Mouse (Mus musculus): ENCODE results near the gene Cdk9. TPM values are rescaled to one million over a fixed set of nuclear protein-coding genes. Genes with fewer than 3 reads are reported as not detected.
A peak's percentile ranks its signal among the peaks of the same experiment; 100 is the strongest.

Gene Cdk9
- total and polyA plus RNA-seq, 2 experiments from 2014 or later, result 35.5 to 58.4 TPM

DNA sequence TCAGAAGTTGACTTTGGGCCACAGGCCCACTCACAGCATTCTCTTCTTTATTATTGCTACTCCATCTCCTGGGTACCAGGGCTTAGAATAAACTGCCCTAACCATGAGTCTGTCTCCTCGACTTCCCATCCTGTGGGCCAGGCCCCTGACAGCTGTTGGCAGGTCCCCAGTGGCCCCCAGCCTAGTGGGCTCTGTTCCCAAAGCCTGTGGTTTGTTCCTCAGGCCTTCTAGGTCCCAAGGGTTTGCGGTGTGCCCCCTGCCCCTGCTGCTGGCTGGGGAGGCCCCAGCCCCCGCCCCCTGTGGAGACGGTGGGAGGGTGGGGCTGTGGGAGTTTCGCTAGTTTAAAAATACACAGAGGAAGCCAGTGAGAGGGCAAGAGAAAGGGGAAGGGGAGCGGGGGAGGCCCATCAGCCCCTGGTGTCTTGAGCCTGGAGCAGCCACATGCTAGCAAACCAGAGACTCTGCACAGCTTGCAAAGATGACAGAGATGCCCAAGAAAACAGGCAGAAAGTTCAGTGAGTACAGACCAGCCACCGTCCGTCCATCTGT lies 7.9 kb upstream of the Cdk9 start, which contains the start of gene Sh2d3c:
Gene Sh2d3c, plus strand, starts transcription at position 375 of the 549 bp plus-strand sequence.
- ATAC-seq (ENCODE audit: insufficient read depth, low read depth), result no peak
- no peak for DNase-seq (ENCODE audit: low spot score)
- TF ChIP-seq EP300 (IDR thresholded peaks at IDR 0.05; ENCODE audit: low read depth) (no peak), CTCF (IDR thresholded peaks at IDR 0.05; ENCODE audit: low read depth) (no peak)
- Histone ChIP-seq H3K4me2 (ENCODE audit: low read depth, low read length) (peak within 1 kb of the TSS; percentile 46; the same call in 1 of the 2 replicates), H3K4me1 (ENCODE audit: control insufficient read depth, insufficient read depth) (no peaks in the 10 kb centered on the region), H3K27me3 (ENCODE audit: control insufficient read depth, insufficient read depth, low read length) (no peaks in the 10 kb centered on the region), H3K4me3 (ENCODE audit: low read depth, low read length) (peak within 1 kb of the TSS; percentile 19; the same call in 1 of the 2 replicates), H3K27ac (ENCODE audit: low read depth) (peak within 1 kb of the TSS; percentile 56), H3K36me3 (replicated peaks; ENCODE audit: control insufficient read depth, insufficient read depth, low read length) (no peaks in the 10 kb centered on the region), H3K9me3 (replicated peaks; ENCODE audit: control insufficient read depth, low read length) (no peaks in the 10 kb centered on the region), H3K9ac (replicated peaks; ENCODE audit: low read depth, low read length) (no peak within 1 kb of the TSS)
- WGBS, result 24% methylated on average over 8 of the region's 8 CpGs

GRCm38 (mm10) chr2:32720053-32720452 lies 7.2 kb upstream of the Cdk9 start:
- WGBS, result 93% methylated on average over 3 of the region's 3 CpGs
- Histone ChIP-seq H3K9ac (replicated peaks; ENCODE audit: low read depth, low read length) (no peak overlapping the region), H3K36me3 (replicated peaks; ENCODE audit: control insufficient read depth, insufficient read depth, low read length) (no peaks in the 10 kb centered on the region), H3K4me3 (ENCODE audit: low read depth, low read length) (no peak overlapping the region), H3K9me3 (replicated peaks; ENCODE audit: control insufficient read depth, low read length) (no peaks in the 10 kb centered on the region), H3K27me3 (ENCODE audit: control insufficient read depth, insufficient read depth, low read length) (no peaks in the 10 kb centered on the region), H3K4me2 (ENCODE audit: low read depth, low read length) (no peak overlapping the region), H3K4me1 (ENCODE audit: control insufficient read depth, insufficient read depth) (0 out of 2 replicates have a peak, but pooled peaks cover 5% of the 10 kb centered on the region), H3K27ac (ENCODE audit: low read depth) (no peak overlapping the region)
- ATAC-seq (ENCODE audit: insufficient read depth, low read depth) (no peak), DNase-seq (ENCODE audit: low spot score) (no peak)
- TF ChIP-seq EP300 (IDR thresholded peaks at IDR 0.05; ENCODE audit: low read depth), result no peak
- no peak for TF ChIP-seq CTCF (IDR thresholded peaks at IDR 0.05; ENCODE audit: low read depth)

GRCm38 (mm10) chr2:32718761-32719160 lies 5.9 kb upstream of the Cdk9 start:
- no peak overlapping the region for H3K27ac ChIP-seq (ENCODE audit: low read depth)
- WGBS, result 43% methylated on average over 9 of the region's 9 CpGs

GRCm38 (mm10) chr2:32714987-32715425 lies 2.1 kb upstream of the Cdk9 start:
- Histone ChIP-seq H3K4me2 (ENCODE audit: low read depth, low read length) (no peak overlapping the region), H3K4me3 (ENCODE audit: low read depth, low read length) (no peak overlapping the region), H3K36me3 (replicated peaks; ENCODE audit: control insufficient read depth, insufficient read depth, low read length) (peaks cover 10% of the 10 kb centered on the region), H3K4me1 (ENCODE audit: control insufficient read depth, insufficient read depth) (peaks cover 15% of the 10 kb centered on the region), H3K9me3 (replicated peaks; ENCODE audit: control insufficient read depth, low read length) (no peaks in the 10 kb centered on the region), H3K27ac (ENCODE audit: low read depth) (peak overlapping the region; percentile 90), H3K27me3 (ENCODE audit: control insufficient read depth, insufficient read depth, low read length) (no peaks in the 10 kb centered on the region), H3K9ac (replicated peaks; ENCODE audit: low read depth, low read length) (no peak overlapping the region)
- WGBS, result 30% methylated on average over 4 of the region's 4 CpGs
- TF ChIP-seq EP300 (IDR thresholded peaks at IDR 0.05; ENCODE audit: low read depth) (no peak), CTCF (IDR thresholded peaks at IDR 0.05; ENCODE audit: low read depth) (no peak)
- DNase-seq (ENCODE audit: low spot score), result peak; percentile 32
- ATAC-seq (ENCODE audit: insufficient read depth, low read depth), result no peak

More at GRCm38 (mm10) chr2:32718761-32719160, 5.9 kb upstream of the Cdk9 start:
- no peaks in the 10 kb centered on the region for H3K9me3 ChIP-seq (replicated peaks; ENCODE audit: control insufficient read depth, low read length)
- no peak overlapping the region for H3K9ac ChIP-seq (replicated peaks; ENCODE audit: low read depth, low read length)
- H3K36me3 ChIP-seq (replicated peaks; ENCODE audit: control insufficient read depth, insufficient read depth, low read length), result no peaks in the 10 kb centered on the region
- H3K4me1 ChIP-seq (ENCODE audit: control insufficient read depth, insufficient read depth), result 0 out of 2 replicates have a peak, but pooled peaks cover 7% of the 10 kb centered on the region
- ATAC-seq (ENCODE audit: insufficient read depth, low read depth), result no peak
- no peaks in the 10 kb centered on the region for H3K27me3 ChIP-seq (ENCODE audit: control insufficient read depth, insufficient read depth, low read length)
- DNase-seq (ENCODE audit: low spot score), result no peak
- no peak overlapping the region for H3K4me2 ChIP-seq (ENCODE audit: low read depth, low read length)
- H3K4me3 ChIP-seq (ENCODE audit: low read depth, low read length), result no peak overlapping the region
- TF ChIP-seq EP300 (IDR thresholded peaks at IDR 0.05; ENCODE audit: low read depth) (no peak), CTCF (IDR thresholded peaks at IDR 0.05; ENCODE audit: low read depth) (no peak)

- no peaks in the 10 kb centered on the region for H3K27me3 ChIP-seq (ENCODE audit: control insufficient read depth, insufficient read depth, low read length)
- 42% methylated on average over 11 of the region's 11 CpGs for WGBS
- H3K4me2 ChIP-seq (ENCODE audit: low read depth, low read length), result no peak overlapping the region
- no peaks in the 10 kb centered on the region for H3K9me3 ChIP-seq (replicated peaks; ENCODE audit: control insufficient read depth, low read length)
- ATAC-seq (ENCODE audit: insufficient read depth, low read depth) (no peak), DNase-seq (ENCODE audit: low spot score) (no peak)
- peaks cover 16% of the 10 kb centered on the region for H3K36me3 ChIP-seq (replicated peaks; ENCODE audit: control insufficient read depth, insufficient read depth, low read length)
- H3K4me1 ChIP-seq (ENCODE audit: control insufficient read depth, insufficient read depth), result peaks cover 15% of the 10 kb centered on the region
- H3K9ac ChIP-seq (replicated peaks; ENCODE audit: low read depth, low read length), result no peak overlapping the region
- H3K27ac ChIP-seq (ENCODE audit: low read depth), result peak overlapping the region; percentile 90
- no peak for TF ChIP-seq CTCF (IDR thresholded peaks at IDR 0.05; ENCODE audit: low read depth)
- no peak for TF ChIP-seq EP300 (IDR thresholded peaks at IDR 0.05; ENCODE audit: low read depth)
- H3K4me3 ChIP-seq (ENCODE audit: low read depth, low read length), result no peak overlapping the region
Measured at GRCm38 (mm10) chr2:32714117-32714986, 1.5 kb upstream of the Cdk9 start.

All from heart, postnatal 0 days (tissue).